Mouse (Mus musculus) MEL (cell line): ENCODE results near the gene Foxd2. TPM values are rescaled to one million over a fixed set of nuclear protein-coding genes. Genes with fewer than 3 reads are reported as not detected.

Experiments
- DNase-seq: peaks from one replicate; pipeline ENCODE4 v3.0.0; 2011; ENCODE audit warnings: low read depth, low spot score
- H3K27ac ChIP-seq: 2 replicates; pipeline ENCODE4 v1.5.1; 2012; ENCODE audit warnings: low read depth, mild to moderate bottlenecking, control low read depth, low read length, moderate library complexity; ENCODE audit not compliant: control insufficient read depth
- H3K27me3 ChIP-seq, 2 experiments: fragments of 150-350 bp in 1 of 2; sonication (generic) in 1 of 2; 2 replicates each; pipeline ENCODE4 v1.6.1; 2012; ENCODE audit warnings: low read length in 2 of 2, mild to moderate bottlenecking in 2 of 2, improper control_type of control experiment in 1 of 2, moderate library complexity in 1 of 2; ENCODE audit not compliant: insufficient read depth in 2 of 2, control insufficient read depth in 1 of 2
- H3K36me3 ChIP-seq, 2 experiments: 2 replicates each; pipeline ENCODE4 v1.6.1; 2012 to 2014; ENCODE audit warnings: low read length in 2 of 2, improper control_type of control experiment in 1 of 2, inconsistent platforms in 1 of 2, mild to moderate bottlenecking in 1 of 2; ENCODE audit not compliant: insufficient read depth in 2 of 2, control insufficient read depth in 1 of 2
- H3K4me1 ChIP-seq, 2 experiments: fragments of 150-350 bp in 1 of 2; sonication (generic) in 1 of 2; 2 replicates each; pipeline ENCODE4 v1.6.1; 2012; ENCODE audit warnings: low read length in 2 of 2, improper control_type of control experiment in 1 of 2, mild to moderate bottlenecking in 1 of 2; ENCODE audit not compliant: insufficient read depth in 2 of 2, control insufficient read depth in 1 of 2
- H3K4me3 ChIP-seq, 2 experiments: fragments of 150-350 bp in 1 of 2; sonication (generic) in 1 of 2; 2 replicates each; pipeline ENCODE4 v1.5.1; 2012; ENCODE audit warnings: low read depth in 2 of 2, low read length in 2 of 2, mild to moderate bottlenecking in 2 of 2, moderate library complexity in 2 of 2, control low read depth in 1 of 2, improper control_type of control experiment in 1 of 2; ENCODE audit not compliant: control insufficient read depth in 1 of 2, insufficient read depth in 1 of 2
- H3K79me2 ChIP-seq: 2 replicates; pipeline ENCODE4 v1.6.1; 2012; ENCODE audit warnings: mild to moderate bottlenecking, low read length, moderate library complexity; ENCODE audit not compliant: control insufficient read depth, poor library complexity, insufficient read depth
- H3K9ac ChIP-seq: 2 replicates; pipeline ENCODE4 v1.6.1; 2012; ENCODE audit warnings: low read depth, mild to moderate bottlenecking, control low read depth, low read length, moderate library complexity; ENCODE audit not compliant: control insufficient read depth, poor library complexity, severe bottlenecking
- H3K9me3 ChIP-seq: fragments of 150-350 bp; sonication (generic); replicated peaks from 2 replicates; pipeline ENCODE4 v1.6.1; 2012; ENCODE audit warnings: mild to moderate bottlenecking, low read length, improper control_type of control experiment, moderate library complexity; ENCODE audit not compliant: insufficient read depth
- BHLHE40 ChIP-seq: IDR thresholded peaks from 2 replicates; pipeline ENCODE4 v1.6.1; 2012; ENCODE audit warnings: low read depth, mild to moderate bottlenecking, inconsistent platforms, low read length, improper control_type of control experiment, borderline replicate concordance
- CHD1 ChIP-seq: IDR thresholded peaks from 2 replicates; pipeline ENCODE4 v1.6.1; 2012; ENCODE audit warnings: low read depth, mild to moderate bottlenecking, inconsistent platforms, low read length, improper control_type of control experiment
- CTCF ChIP-seq, 3 experiments: IDR thresholded peaks in 2 of 3; conservative IDR thresholded peaks in 1 of 3; 2 replicates each; pipeline ENCODE4 v1.5.1; 2011 to 2012; ENCODE audit warnings: low read length in 3 of 3, low read depth in 2 of 3, mild to moderate bottlenecking in 2 of 3, improper control_type of control experiment in 1 of 3, inconsistent platforms in 1 of 3, mixed read lengths in 1 of 3, moderate library complexity in 1 of 3; ENCODE audit not compliant: control insufficient read depth in 1 of 3, insufficient read depth in 1 of 3, poor library complexity in 1 of 3, severe bottlenecking in 1 of 3
- ELF1 ChIP-seq: IDR thresholded peaks from 2 replicates; pipeline ENCODE4 v1.6.1; 2014; ENCODE audit warnings: low read depth, mild to moderate bottlenecking, inconsistent platforms, low read length, improper control_type of control experiment, moderate library complexity
- GATA1 ChIP-seq: IDR thresholded peaks from 2 replicates; pipeline ENCODE4 v1.6.1; 2011; ENCODE audit warnings: low read depth, low read length, improper control_type of control experiment
- HCFC1 ChIP-seq: IDR thresholded peaks from 2 replicates; pipeline ENCODE4 v1.6.1; 2012; ENCODE audit warnings: low read depth, mild to moderate bottlenecking, inconsistent platforms, low read length, improper control_type of control experiment, moderate library complexity
- MAFK ChIP-seq: IDR thresholded peaks from 2 replicates; pipeline ENCODE4 v1.6.1; 2011; ENCODE audit warnings: low read depth, mild to moderate bottlenecking, low read length, improper control_type of control experiment, borderline replicate concordance
- MXI1 ChIP-seq: IDR thresholded peaks from 2 replicates; pipeline ENCODE4 v1.6.1; 2011; ENCODE audit warnings: mild to moderate bottlenecking, low read depth, low read length, improper control_type of control experiment
- NRF1 ChIP-seq: IDR thresholded peaks from 2 replicates; pipeline ENCODE4 v1.6.1; 2014; ENCODE audit warnings: low read depth, mild to moderate bottlenecking, inconsistent platforms, low read length, improper control_type of control experiment, moderate library complexity; ENCODE audit not compliant: poor library complexity, insufficient read depth, severe bottlenecking
- POLR2A ChIP-seq, 2 experiments: IDR thresholded peaks; 2 replicates each; pipeline ENCODE4 v1.6.1; 2011 to 2012; ENCODE audit warnings: low read length in 2 of 2, mild to moderate bottlenecking in 2 of 2, control low read depth in 1 of 2, improper control_type of control experiment in 1 of 2, low read depth in 1 of 2, moderate library complexity in 1 of 2; ENCODE audit not compliant: control insufficient read depth in 1 of 2, insufficient read depth in 1 of 2, poor library complexity in 1 of 2
- POLR2AphosphoS5 ChIP-seq: IDR thresholded peaks from 2 replicates; pipeline ENCODE4 v1.6.1; 2012; ENCODE audit warnings: low read depth, borderline replicate concordance, mild to moderate bottlenecking, inconsistent platforms, low read length, moderate library complexity, mixed read lengths
- TAL1 ChIP-seq: IDR thresholded peaks from 2 replicates; pipeline ENCODE4 v1.6.1; 2012; ENCODE audit warnings: mild to moderate bottlenecking, inconsistent platforms, low read length, moderate library complexity, mixed read lengths
- USF2 ChIP-seq, 2 experiments: IDR thresholded peaks; 2 replicates each; pipeline ENCODE4 v1.6.1; 2011 to 2012; ENCODE audit warnings: improper control_type of control experiment in 2 of 2, low read length in 2 of 2, borderline replicate concordance in 1 of 2, inconsistent platforms in 1 of 2, low read depth in 1 of 2, mild to moderate bottlenecking in 1 of 2; ENCODE audit not compliant: insufficient read depth in 1 of 2
- ZC3H11A ChIP-seq: IDR thresholded peaks from 2 replicates; pipeline ENCODE4 v1.6.1; 2012; ENCODE audit warnings: low read depth, mild to moderate bottlenecking, inconsistent platforms, low read length, improper control_type of control experiment
- ZKSCAN1 ChIP-seq: IDR thresholded peaks from 2 replicates; pipeline ENCODE4 v1.6.1; 2012; ENCODE audit warnings: low read depth, mild to moderate bottlenecking, inconsistent platforms, low read length, improper control_type of control experiment, moderate library complexity
- ZMIZ1 ChIP-seq: IDR thresholded peaks from 2 replicates; pipeline ENCODE4 v1.6.1; 2012; ENCODE audit warnings: low read depth, mild to moderate bottlenecking, inconsistent platforms, low read length, improper control_type of control experiment, moderate library complexity
- ZNF384 ChIP-seq: IDR thresholded peaks from 2 replicates; pipeline ENCODE4 v1.6.1; 2012; ENCODE audit warnings: low read depth, mild to moderate bottlenecking, inconsistent platforms, low read length, improper control_type of control experiment
- polyA plus RNA-seq, 2 experiments: library from polyadenylated mRNA; stranded (reverse) in 1 of 2; unstranded in 1 of 2; fragments of >175 nt in 1 of 2; fragments of >200 nt in 1 of 2; gene quantifications; 2 replicates each; pipeline versions ENCODE4 v1.2.1 to v1.2.4; 2012; ENCODE audit warnings: low replicate concordance in 2 of 2, low read depth in 1 of 2; ENCODE audit not compliant: insufficient read length in 2 of 2, insufficient read depth in 1 of 2, missing spikeins in 1 of 2
- total RNA-seq: library from RNA; depleted of rRNA; stranded (reverse); fragments of 300-350 nt; gene quantifications from 2 replicates; pipeline ENCODE4 v1.2.3, GENCODE M21; 2012

The Foxd2 gene
- total and polyA plus RNA-seq, 3 experiments = 0.73 to 1.1 TPM; not detected in 1

DNA sequence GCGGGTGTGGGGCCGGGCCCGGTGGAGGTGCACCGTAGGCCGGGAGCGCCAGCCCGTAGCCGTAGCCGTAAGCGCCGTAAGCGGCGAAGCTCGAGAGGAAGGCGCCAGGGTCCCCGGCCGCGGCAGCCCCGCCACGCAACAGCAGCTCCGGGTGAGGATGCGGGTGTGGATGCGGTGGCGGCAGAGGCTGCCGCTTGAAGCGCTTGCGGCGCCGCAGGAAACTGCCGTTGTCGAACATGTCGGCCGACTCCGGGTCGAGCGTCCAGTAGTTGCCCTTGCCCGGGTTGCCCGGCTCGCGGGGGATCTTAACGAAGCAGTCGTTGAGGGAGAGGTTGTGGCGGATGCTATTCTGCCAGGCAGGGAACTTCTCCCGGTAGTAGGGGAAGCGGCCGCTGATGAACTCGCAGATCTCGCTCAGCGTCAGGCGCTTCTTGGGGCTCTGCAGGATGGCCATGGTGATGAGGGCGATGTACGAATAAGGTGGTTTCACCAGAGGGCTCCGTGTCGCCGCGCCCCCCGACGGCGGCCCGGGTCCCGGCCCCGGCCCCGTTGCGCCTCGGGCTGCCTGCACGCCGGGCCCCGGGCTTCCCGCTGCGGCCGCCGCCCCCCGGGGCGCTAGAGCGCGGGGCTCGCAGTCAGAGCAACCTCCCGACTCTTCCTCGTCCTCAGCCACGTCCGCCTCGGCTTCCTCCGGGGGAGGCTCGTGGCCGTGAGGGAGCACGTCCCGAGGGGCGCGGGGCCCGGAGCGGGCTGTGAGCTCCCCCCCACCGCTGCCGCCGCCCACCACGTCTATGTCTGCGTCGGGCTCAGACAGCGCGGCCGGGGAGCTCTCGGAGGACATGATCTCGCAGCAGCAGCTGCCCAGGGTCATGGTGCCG, 483 bp downstream of the Foxd2 start:
- H3K9me3 ChIP-seq = no peaks in the 10 kb centered on the region
- TF ChIP-seq ZMIZ1 (0 out of 2 replicates have a peak, but pooled peaks have one; percentile 20), ELF1 (no peak), HCFC1 (0 out of 2 replicates have a peak, but pooled peaks have one; percentile 8), POLR2A (IDR thresholded peaks at IDR 0.05; ENCODE audit: control insufficient read depth in 1 of 2, insufficient read depth in 1 of 2, low read depth in 1 of 2, low read length in 2 of 2, poor library complexity in 1 of 2) (peak in 1 of 2 experiments; percentile 63; a peak in 1 of 4 replicates)
- TF ChIP-seq, all 39 proteins: peak for 3
- H3K79me2 ChIP-seq = peaks cover 10% of the 10 kb centered on the region
- H3K27ac ChIP-seq = peak overlapping the region; percentile 70
- H3K36me3 ChIP-seq = peaks cover 0 to 3% of the 10 kb centered on the region in 2 experiments; a peak in 1 of 4 replicates
- no peaks in the 10 kb centered on the region for H3K27me3 ChIP-seq
- peak overlapping the region; percentile 61 to 90 for H3K4me3 ChIP-seq
- peak overlapping the region; percentile 89 for H3K9ac ChIP-seq
- no peak for DNase-seq
- H3K4me1 ChIP-seq = no peaks in the 10 kb centered on the region; a peak in 1 of 4 replicates

DNA sequence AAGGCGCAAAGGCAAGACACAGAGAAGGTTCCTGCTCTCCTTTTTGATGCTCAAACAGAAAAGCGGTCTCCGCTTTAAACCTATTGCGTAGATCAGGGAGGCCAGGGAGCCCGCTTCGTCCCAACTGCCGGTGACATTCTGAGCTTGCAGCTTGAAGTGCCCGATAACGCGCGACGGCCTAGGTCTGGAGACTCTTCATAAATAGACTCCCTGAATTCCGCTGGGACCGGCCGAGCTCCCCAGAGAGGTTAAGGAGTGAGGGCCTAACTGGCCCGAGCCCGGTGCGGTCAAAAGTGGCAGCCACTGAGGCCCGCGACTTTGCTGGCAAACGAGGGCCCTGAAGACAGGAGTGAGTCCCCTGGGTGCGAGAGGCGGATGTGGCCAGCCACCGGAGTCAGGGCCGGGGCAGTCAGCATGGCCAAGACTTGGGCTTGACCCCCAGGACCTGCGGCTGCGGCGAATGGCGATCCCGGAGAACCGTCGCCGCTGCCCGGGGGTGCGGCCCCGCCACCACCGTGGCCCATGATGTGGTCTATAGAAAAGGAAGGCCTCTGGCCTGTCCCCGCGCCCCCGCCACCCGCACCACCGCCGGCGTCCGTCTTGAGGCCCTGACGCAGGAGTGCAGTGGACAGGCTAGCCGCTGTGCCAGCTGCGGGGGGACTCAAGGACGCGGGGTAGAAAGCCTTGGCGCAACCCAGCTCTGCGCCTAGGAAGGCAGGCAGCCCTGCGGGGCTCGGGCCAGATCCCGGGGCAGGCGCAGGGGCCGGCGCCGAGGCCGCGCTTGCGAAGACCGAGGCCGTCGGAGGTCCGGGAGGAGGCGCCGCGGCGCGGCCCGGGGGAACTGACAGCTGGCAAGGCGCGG, 1.4 kb downstream of the Foxd2 start:
- Histone ChIP-seq H3K9ac (no peak overlapping the region), H3K9me3 (no peaks in the 10 kb centered on the region), H3K79me2 (peaks cover 10% of the 10 kb centered on the region), H3K4me1 (no peaks in the 10 kb centered on the region; a peak in 1 of 4 replicates), H3K4me3 (no peak overlapping the region), H3K36me3 (peaks cover 0 to 3% of the 10 kb centered on the region in 2 experiments; a peak in 1 of 4 replicates), H3K27me3 (no peaks in the 10 kb centered on the region), H3K27ac (no peak overlapping the region)
- TF ChIP-seq ELF1 (no peak), TAL1 (no peak), ZC3H11A (no peak), MAFK (no peak), MXI1 (no peak), ZKSCAN1 (no peak), CTCF (IDR thresholded peaks at IDR 0.05 in 2 of 3, conservative IDR thresholded peaks at IDR 0.05 in 1 of 3; ENCODE audit: control insufficient read depth in 1 of 3, insufficient read depth in 1 of 3, low read depth in 2 of 3, low read length in 3 of 3, poor library complexity in 1 of 3, severe bottlenecking in 1 of 3) (no peak), POLR2AphosphoS5 (no peak), BHLHE40 (no peak), USF2 (IDR thresholded peaks at IDR 0.05; ENCODE audit: borderline replicate concordance in 1 of 2, insufficient read depth in 1 of 2, low read depth in 1 of 2, low read length in 2 of 2) (no peak), CHD1 (no peak), GATA1 (no peak), ZNF384 (no peak), NRF1 (no peak)
- no peak for DNase-seq
